Mouse (Mus musculus) thymus, postnatal 10 days (tissue): ENCODE measurements at regions not wholly inside any gene's neighbourhood (a gene's known extent, or its start where the extent isn't known, plus 50 kb on each side); places are given as distances from the start of the nearest gene placed in this dataset.

Experiments
- DNase-seq, 2 experiments: peaks; one replicate each; pipeline ENCODE4 v3.0.0; 2021; ENCODE audit warnings: low spot score in 2 of 2

DNA sequence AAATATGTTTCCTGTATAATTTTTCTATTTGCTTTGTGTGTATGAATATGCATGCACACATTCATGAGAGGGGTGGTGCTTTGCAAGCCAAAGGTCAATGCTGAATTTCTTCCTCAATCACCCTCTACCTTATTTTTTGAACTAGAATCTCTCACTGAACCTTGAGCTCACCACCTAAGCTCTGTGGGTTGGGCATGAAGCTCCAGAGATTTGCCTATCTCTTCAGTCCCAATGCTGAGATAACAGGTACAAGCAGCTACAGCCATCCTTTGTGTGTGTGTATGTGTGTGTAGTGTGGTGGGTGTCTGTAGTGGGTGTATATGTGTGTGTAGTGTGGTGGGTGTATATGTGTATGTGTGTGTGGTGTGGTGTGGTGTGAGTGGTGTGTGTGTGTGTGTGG is 295.7 kb upstream of the Cited2 start:
- DNase-seq = no peak

- DNase-seq = no peak
Measured at GRCm38 (mm10) chr10:17428315-17428714, 294.7 kb upstream of the Cited2 start.

GRCm38 (mm10) chr10:17431068-17431467 is 291.9 kb upstream of the Cited2 start:
- DNase-seq = no peak

DNA sequence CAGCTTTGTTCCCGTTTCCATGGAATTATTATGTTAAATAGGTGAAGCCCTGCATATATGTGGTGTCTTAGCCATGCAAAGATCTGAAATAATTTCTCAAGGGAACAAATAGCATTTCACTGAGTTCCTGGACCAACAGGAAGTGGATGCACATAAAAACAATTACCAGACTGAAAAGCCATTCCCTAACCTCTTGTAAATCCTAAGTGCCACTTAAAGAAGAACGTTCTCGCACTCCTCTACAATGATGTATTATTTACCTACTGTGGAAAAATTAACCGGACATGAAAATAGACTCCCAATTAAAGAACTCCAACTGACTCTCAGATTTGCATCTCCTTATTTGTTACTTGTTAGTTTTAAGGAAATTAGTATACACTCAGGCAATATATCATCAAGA is 288.9 kb upstream of the Cited2 start:
- DNase-seq = no peak

DNA sequence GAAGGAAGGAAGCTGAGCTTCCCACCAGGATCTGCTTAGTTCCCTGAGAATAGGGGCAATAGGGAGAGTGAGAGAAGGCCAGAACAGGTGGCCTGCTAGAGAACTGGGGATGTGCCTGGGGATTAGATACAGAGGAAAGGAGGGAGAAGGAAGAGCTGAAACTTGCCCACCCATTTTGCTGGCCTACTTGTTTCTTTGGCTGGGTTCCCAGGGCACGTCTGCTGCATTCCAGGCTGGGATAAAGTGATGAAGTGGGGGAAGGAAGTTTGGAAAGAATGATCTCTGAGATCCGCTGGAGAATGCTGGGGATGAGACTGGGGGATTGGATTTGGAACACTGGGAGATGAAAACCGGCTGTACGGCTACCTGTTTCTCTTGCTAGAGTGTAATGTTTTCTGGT is 272.8 kb upstream of the Cited2 start:
- no peak for DNase-seq

GRCm38 (mm10) chr10:17470880-17471279 is 252.1 kb upstream of the Cited2 start:
- DNase-seq = no peak

- DNase-seq = no peak
Measured at GRCm38 (mm10) chr10:17472536-17472935, 250.5 kb upstream of the Cited2 start.

DNA sequence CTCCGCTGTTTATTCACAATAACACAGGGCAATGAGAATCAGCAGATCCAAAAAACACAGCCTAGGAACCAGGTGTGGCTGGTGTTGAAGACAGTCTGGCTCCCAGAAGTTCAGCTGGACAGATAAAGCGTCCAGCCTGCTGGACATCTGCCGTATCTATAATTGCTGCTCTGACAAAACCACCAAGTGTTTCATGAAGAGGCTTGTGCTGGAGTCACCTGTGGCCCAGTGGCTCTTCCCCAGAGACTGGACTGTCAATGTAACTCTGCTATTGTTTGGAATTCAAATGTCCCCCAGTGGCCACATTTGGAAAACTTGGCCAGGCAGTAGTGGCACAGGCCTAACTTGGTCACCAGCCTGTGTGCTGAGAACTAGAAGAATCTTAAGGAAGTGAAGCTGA is 247.0 kb upstream of the Cited2 start:
- DNase-seq = no peak

GRCm38 (mm10) chr10:17476720-17477119 is 246.3 kb upstream of the Cited2 start:
- no peak for DNase-seq

DNA sequence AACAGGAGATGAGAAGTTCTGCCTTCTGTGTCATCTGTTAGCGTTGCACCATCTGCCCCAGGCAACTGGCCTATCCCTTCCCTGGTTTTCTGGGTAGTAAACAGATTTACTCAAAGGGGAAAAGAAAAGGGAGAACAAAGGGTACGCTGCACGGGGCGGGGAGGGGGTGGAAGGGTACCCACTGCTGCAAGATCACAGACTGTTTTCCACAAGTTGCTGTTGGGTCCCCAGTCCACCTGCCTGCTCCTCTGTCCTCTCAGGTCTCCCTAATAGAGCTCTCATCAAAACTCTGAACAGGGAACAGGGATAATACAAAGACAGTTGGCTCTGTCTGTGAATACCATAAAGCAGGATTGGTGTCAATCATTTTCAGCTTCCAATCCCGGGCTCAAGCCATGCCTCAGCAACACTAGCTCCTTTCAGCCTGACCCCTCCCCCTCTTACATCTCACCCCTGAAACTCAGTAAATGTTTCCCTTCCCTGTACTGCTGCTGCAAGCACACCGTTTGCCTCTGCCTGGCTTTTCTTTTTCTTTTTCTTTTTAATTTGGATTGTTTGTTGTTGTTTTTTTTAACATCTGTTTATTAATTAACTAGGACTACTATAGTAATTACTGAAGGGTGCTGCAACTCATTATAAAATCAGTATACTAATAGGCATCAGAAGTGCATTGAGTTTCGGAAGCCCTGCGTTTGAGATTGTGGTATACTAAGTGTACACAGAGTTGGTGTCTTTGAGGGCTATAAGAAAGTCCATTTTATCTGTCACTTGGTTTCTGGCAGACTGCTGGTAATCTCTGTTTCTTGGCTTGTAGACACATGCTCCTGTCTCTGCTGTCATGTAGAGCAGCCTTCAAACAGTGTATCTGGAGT is 244.0 kb upstream of the Cited2 start:
- no peak for DNase-seq

- no peak for DNase-seq
Measured at GRCm38 (mm10) chr10:17482751-17483150, 240.3 kb upstream of the Cited2 start.

- no peak for DNase-seq
Measured at GRCm38 (mm10) chr10:17485049-17485449, 238.0 kb upstream of the Cited2 start.

GRCm38 (mm10) chr10:17485515-17485914 is 237.5 kb upstream of the Cited2 start:
- no peak for DNase-seq

DNA sequence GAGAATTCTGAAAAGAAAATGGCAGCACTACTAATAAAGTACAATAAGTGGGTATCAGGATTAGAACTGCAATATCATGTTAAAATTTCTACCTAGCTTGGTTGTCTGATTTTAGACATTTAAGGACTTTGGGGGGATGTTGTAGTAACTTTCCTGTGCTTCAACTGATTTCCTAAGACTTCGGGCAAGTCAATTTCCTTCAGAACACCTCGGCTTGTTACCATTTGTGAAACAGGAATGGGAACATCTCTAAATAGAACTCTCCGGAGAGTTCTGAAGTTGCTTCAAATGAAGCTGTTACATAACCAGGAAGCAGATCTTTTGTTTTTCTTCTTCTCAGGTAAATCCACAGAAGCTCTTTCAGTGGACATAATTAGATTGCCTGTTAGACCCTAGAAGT is 237.0 kb upstream of the Cited2 start:
- no peak for DNase-seq

- DNase-seq = no peak
Measured at GRCm38 (mm10) chr10:17487460-17487859, 235.6 kb upstream of the Cited2 start.

- DNase-seq = no peak
Measured at GRCm38 (mm10) chr10:17491611-17492305, 231.3 kb upstream of the Cited2 start.

- DNase-seq = no peak
Measured at GRCm38 (mm10) chr10:17493137-17493536, 229.9 kb upstream of the Cited2 start.

GRCm38 (mm10) chr10:17496831-17497230 is 226.2 kb upstream of the Cited2 start:
- DNase-seq = no peak

DNA sequence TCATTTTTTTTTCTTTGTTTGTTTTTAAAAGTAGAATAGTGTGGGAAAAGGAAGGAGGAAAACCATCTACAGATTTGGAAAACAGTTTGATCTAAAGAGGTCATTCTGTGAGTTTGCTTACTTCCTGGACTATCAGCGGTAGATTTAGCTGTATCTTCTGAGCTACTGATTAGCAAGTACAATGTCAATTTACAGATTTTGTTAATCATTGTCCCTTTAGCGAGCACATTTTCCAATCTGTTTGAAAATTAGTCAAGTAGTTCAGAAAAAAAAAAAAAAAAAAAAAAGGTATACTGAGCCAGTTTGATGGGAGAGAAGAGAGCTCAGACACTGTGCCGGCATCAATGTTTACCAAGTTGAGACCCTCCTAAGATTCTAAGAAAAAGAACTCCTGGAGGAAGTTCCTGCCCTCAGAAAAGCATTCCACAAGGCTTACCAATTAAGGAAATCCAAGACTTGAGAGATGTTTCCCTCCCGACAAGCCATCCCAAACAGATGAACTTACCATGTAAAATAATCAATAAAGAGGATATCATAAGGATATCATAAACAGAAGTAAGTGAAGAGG is 212.3 kb upstream of the Cited2 start:
- no peak for DNase-seq

DNA sequence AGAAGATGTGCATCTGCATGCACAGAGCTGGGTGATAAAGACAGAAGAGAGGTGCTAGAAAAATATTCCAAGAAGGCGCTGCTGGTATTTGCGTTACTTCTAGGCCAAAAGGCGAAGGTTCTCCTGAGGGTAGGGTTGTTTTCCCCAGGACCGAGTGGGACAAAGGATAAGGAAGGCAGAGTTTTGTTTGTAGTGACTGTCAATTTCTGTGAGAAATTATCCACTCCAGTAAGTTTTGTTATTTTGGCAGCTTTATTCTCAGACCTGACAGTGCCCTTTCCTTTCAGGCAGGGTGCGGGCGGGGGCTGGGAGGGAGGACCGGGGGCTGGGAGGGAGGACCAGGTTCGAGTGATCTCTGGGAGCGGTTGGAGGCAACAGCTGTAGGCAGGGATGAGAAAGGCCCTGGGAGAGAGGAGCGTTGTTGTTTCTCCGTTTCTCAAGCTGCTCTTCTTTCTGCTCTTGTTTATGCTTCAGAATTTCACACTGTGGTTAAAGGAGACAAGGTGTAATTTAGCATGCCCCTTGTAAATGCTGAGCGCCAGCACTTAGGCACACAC is 211.2 kb upstream of the Cited2 start:
- DNase-seq = no peak

DNA sequence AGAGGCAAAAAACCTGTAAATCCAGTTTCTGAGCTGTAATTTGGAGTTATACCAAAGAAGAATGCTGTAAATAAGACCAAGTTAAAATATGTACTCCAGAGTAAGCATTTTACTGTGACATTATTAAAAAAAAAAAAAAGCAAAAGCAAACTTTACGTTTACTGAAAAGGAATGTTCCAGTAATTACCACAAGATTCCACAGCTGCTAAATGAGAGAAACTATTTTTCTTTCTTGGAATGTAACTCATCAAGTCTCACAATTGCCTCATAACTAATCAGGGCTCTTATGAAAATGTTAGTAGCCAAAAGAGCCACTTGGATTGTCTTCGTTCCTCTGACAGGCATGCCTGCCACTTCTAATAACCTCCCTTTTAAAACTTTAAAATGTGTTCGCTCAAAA is 210.5 kb upstream of the Cited2 start:
- DNase-seq = no peak

DNA sequence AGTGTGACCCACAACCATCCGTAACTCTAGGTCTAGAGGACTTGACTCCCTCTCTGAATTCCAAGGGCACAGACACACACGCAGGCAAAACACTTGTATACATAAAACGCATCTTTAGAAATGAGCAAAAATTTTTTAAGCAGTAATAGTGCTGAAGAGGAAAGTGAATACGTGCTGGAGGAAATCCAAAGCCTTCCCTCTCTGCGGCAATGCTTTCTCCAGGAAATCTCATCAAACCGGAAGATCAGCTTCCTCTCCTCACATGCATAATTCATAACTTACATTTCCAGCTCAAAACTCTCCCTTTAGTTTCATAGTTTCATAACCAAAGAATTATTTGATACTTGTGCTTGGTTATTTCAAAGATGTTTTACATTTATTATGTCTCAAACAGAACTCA is 209.3 kb upstream of the Cited2 start:
- no peak for DNase-seq

DNA sequence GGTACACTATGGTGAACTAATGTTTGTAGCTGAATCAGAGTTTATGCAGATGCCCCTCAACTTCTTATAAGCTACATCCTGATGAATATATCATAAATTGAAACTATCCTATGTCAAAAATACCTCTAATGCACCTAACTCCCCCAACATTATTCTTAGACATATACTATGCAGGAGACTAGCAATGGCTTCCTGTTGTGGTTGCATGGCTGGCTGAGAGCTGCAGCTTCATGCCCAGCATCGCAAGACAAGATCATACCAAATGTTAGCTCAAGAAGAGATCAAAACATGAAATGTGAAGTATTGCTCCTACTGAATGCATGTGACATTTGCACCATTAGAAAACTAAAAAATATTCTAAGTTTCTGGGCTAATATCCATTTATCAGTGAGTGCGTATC is 206.9 kb upstream of the Cited2 start:
- DNase-seq = no peak
